Mouse (Mus musculus): ENCODE measurements around the gene Gstt2.

Gstt2 gene

DNA sequence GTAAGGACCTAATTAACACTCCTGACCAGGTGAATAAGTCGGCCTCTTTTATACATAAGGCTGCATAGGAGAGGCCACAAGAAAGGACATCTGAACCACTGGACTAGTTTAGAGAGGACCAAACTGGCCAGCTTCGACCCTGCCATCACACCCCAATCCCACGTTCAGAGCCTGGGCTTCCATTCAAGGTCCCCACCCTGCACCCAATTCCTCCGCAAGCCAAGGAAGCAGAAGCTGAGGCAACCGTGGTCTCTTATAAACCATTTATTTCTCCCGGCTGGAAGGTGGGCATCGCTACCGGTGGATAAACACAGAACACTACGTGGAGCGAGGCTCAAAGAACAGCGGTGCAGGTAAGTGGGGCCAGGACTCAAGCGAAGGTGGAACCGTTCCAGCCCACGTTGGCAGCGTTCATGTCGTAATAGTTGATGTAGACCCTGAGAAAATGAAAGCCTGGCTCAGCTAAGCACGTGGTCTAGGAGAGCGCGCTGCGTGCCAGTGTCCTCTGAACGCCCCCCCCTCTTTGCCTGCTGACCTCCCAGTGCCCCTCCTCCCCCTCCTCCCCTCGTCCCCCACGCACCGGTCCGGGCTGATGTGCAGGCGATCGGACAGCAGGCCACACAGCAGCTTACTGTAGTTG is 22.0 kb upstream of the Gstt2 start:
- H3K27me3 ChIP-seq (ENCODE audit: insufficient read depth, low read length), result no peaks in the 10 kb centered on the region
- TF ChIP-seq CTCF (conservative IDR thresholded peaks at IDR 0.05; ENCODE audit: low read length), result no peak
- no peak for TF ChIP-seq POU5F1 (IDR thresholded peaks at IDR 0.05; ENCODE audit: borderline replicate concordance, low read length)
- no peak for TF ChIP-seq NANOG (IDR thresholded peaks at IDR 0.05; ENCODE audit: borderline replicate concordance, low read length)
- H3K36me3 ChIP-seq (ENCODE audit: insufficient read depth, low read length), result peaks cover 35% of the 10 kb centered on the region
- H3K9me3 ChIP-seq (ENCODE audit: low read length), result peaks cover 28% of the 10 kb centered on the region
- H3K4me1 ChIP-seq (replicated peaks; ENCODE audit: low read depth, low read length), result peaks cover 58% of the 10 kb centered on the region
- H3K4me3 ChIP-seq (replicated peaks; ENCODE audit: low read length), result peak overlapping the region; percentile 90

DNA sequence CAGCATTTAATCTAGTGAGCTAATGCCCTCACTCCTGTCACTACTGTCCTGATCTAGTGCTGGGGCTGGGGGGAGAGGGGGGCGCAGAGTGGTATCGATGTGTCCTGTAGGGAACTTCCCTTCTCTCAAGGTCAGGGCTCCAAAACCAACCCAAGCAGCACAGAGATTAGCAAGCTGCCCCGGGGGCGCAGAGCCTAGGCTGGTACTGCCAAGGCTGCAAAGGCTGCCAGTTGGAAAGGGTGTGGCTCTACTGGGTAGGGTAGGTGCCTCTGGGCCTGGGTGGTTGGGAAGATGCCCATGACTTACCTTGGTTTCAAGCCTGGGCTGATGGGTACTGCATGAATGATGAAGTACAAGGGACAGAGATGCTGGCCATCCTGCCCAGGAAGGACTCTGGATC is 20.4 kb upstream of the Gstt2 start:
- H3K27me3 ChIP-seq (ENCODE audit: insufficient read depth, low read length), result no peaks in the 10 kb centered on the region
- H3K36me3 ChIP-seq (ENCODE audit: insufficient read depth, low read length), result peaks cover 35% of the 10 kb centered on the region

DNA sequence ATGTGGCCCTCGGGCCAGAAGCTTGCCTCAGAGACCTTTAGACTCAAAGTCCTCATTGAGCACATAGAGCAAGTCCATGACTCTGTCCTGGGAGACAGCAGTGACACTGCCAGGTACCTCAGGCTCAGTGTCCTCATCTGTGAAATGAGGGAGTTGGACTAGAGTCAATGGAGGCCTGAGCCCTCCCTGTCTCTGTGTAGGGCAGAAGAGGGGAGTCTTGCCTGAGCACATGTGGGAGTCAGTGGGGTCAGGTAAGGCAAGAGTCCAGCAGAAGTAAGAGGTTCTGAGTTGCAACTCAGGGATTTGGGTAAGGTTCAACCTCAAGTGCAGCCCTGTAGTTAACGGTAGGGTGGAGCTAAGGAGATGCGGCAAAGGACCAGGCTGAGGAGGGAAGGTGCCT is 19.8 kb upstream of the Gstt2 start:
- TF ChIP-seq POU5F1 (IDR thresholded peaks at IDR 0.05; ENCODE audit: borderline replicate concordance, low read length) (no peak), CTCF (conservative IDR thresholded peaks at IDR 0.05; ENCODE audit: low read length) (no peak), NANOG (IDR thresholded peaks at IDR 0.05; ENCODE audit: borderline replicate concordance, low read length) (no peak)
- peaks cover 72% of the 10 kb centered on the region for H3K4me1 ChIP-seq (replicated peaks; ENCODE audit: low read depth, low read length)
- no peaks in the 10 kb centered on the region for H3K27me3 ChIP-seq (ENCODE audit: insufficient read depth, low read length)
- H3K36me3 ChIP-seq (ENCODE audit: insufficient read depth, low read length), result peaks cover 35% of the 10 kb centered on the region
- peak overlapping the region; percentile 90 for H3K4me3 ChIP-seq (replicated peaks; ENCODE audit: low read length)
- peaks cover 7% of the 10 kb centered on the region for H3K9me3 ChIP-seq (ENCODE audit: low read length)

More for the DNA sequence above, 20.4 kb upstream of the Gstt2 start:
- Histone ChIP-seq H3K9me3 (ENCODE audit: low read length) (peaks cover 13% of the 10 kb centered on the region), H3K4me1 (replicated peaks; ENCODE audit: low read depth, low read length) (peaks cover 66% of the 10 kb centered on the region), H3K4me3 (replicated peaks; ENCODE audit: low read length) (peak overlapping the region; percentile 90)
- TF ChIP-seq POU5F1 (IDR thresholded peaks at IDR 0.05; ENCODE audit: borderline replicate concordance, low read length) (no peak), NANOG (IDR thresholded peaks at IDR 0.05; ENCODE audit: borderline replicate concordance, low read length) (no peak), CTCF (conservative IDR thresholded peaks at IDR 0.05; ENCODE audit: low read length) (no peak)

DNA sequence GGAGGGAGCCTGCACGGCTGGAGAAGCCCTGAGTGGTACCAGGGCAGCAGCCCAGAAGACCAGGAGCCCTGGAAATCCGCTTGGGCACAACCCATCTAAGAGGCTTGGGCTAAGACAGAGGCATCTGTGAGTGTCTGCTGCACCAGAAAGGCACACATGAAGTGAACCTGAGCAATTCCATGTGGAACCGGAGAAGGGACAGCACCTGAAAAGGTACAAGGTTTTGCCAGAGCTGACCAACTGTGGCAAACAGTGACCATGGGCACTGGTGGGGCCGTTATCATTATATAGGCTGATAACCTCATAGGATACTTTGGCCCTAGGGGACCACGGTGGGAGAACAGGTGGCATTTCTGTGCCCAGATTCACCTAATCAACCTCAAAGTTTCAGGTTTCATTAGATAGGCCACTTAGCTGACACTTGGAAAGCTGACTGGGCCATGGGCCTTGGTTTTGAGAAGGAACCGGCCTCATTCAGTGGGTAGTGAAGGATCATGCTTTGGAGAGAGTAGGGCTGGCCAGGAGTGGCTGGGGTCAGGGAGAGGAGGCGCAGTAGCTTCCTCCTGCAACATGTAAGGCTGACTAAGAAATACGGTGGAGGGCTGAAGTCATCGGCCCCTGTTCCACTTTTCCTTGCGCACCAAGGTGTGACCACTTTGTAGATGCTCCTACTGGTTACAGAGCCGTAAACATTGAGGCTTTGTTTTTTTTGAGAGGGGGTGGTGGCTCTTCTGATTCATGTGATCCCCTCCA is 19.1 kb upstream of the Gstt2 start:
- TF ChIP-seq CTCF (conservative IDR thresholded peaks at IDR 0.05; ENCODE audit: low read length) (no peak), NANOG (IDR thresholded peaks at IDR 0.05; ENCODE audit: borderline replicate concordance, low read length) (no peak), POU5F1 (IDR thresholded peaks at IDR 0.05; ENCODE audit: borderline replicate concordance, low read length) (no peak)
- peaks cover under 1% of the 10 kb centered on the region; the same call in 1 of the 2 replicates for H3K9me3 ChIP-seq (ENCODE audit: low read length)
- H3K27me3 ChIP-seq (ENCODE audit: insufficient read depth, low read length), result no peaks in the 10 kb centered on the region
- no peak overlapping the region for H3K4me3 ChIP-seq (replicated peaks; ENCODE audit: low read length)
- H3K4me1 ChIP-seq (replicated peaks; ENCODE audit: low read depth, low read length), result peaks cover 73% of the 10 kb centered on the region
- peaks cover 35% of the 10 kb centered on the region for H3K36me3 ChIP-seq (ENCODE audit: insufficient read depth, low read length)

DNA sequence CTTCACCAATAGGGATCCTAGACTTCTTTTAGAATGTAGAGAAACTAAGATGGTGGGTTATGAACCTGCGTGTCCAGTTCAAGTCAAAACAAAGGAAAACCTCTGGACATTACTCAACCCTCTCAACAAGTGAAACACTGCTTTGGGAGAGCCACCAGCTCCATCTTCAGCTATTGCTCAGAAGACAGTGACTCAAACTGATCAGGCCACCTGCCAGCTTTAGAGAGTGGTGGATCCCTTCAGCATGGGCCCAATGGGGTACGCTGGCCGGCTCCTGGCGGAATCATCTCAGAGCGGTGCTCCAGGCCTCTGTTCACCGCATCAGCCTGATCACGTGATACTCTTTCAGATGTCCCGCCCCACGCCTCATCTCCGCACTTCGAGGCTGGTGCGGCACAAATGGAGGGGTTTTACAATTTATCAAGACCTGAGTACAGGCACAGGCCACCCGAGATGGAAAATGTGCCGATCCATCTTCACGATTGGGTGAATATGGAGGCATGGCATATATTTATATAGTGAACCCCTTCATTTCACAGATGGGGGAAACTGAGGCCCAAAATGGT is 18.3 kb upstream of the Gstt2 start:
- TF ChIP-seq NANOG (IDR thresholded peaks at IDR 0.05; ENCODE audit: borderline replicate concordance, low read length) (no peak), POU5F1 (IDR thresholded peaks at IDR 0.05; ENCODE audit: borderline replicate concordance, low read length) (no peak), CTCF (conservative IDR thresholded peaks at IDR 0.05; ENCODE audit: low read length) (no peak)
- H3K36me3 ChIP-seq (ENCODE audit: insufficient read depth, low read length), result peaks cover 35% of the 10 kb centered on the region

DNA sequence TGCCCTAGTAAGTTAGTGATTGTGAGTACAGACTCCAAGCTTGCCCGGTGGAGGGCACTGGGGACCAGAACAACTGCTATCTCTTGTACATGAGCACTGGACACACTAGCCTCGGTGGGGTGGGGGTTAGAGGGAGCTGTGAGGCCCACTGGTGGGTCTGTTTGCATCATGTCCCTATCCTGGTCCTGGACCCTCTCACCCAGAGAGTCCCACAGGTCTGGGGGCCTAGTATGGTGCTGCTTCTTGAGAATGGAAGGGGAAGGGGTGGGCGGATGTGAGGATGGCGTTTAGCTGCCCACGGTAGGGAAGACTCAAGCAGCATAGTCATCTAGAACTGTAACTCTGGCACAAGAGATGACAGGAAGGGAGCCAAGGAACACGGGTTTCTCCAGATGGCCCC is 17.6 kb upstream of the Gstt2 start:
- Histone ChIP-seq H3K9me3 (ENCODE audit: low read length) (no peaks in the 10 kb centered on the region), H3K27me3 (ENCODE audit: insufficient read depth, low read length) (no peaks in the 10 kb centered on the region), H3K36me3 (ENCODE audit: insufficient read depth, low read length) (peaks cover 35% of the 10 kb centered on the region), H3K4me1 (replicated peaks; ENCODE audit: low read depth, low read length) (peaks cover 77% of the 10 kb centered on the region), H3K4me3 (replicated peaks; ENCODE audit: low read length) (no peak overlapping the region)
- no peak for TF ChIP-seq CTCF (conservative IDR thresholded peaks at IDR 0.05; ENCODE audit: low read length)

More for the DNA sequence above, 18.3 kb upstream of the Gstt2 start:
- H3K27me3 ChIP-seq (ENCODE audit: insufficient read depth, low read length), result no peaks in the 10 kb centered on the region
- no peak overlapping the region for H3K4me3 ChIP-seq (replicated peaks; ENCODE audit: low read length)
- H3K9me3 ChIP-seq (ENCODE audit: low read length), result no peaks in the 10 kb centered on the region
- peaks cover 73% of the 10 kb centered on the region for H3K4me1 ChIP-seq (replicated peaks; ENCODE audit: low read depth, low read length)

DNA sequence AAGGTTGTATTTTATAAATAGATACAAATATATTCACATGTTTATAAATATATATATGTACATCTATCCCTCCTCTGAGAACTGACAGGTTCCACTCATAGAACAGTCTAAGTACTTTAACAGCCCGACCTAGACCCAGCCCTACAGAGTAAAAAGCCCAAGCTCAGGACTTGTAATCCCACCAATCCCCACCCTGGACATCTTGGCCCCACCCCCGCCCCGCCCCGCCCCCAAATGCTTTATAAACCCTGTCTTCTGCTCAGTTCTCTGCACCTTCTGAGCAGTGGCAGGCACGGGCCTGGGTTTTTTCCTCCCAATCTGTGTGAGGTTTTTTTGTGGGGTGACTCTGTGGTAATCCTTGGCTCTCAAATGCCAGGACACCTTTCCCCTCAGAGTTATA is 16.9 kb upstream of the Gstt2 start:
- peaks cover 84% of the 10 kb centered on the region for H3K4me1 ChIP-seq (replicated peaks; ENCODE audit: low read depth, low read length)
- H3K27me3 ChIP-seq (ENCODE audit: insufficient read depth, low read length), result no peaks in the 10 kb centered on the region
- no peak overlapping the region for H3K4me3 ChIP-seq (replicated peaks; ENCODE audit: low read length)
- no peak for TF ChIP-seq POU5F1 (IDR thresholded peaks at IDR 0.05; ENCODE audit: borderline replicate concordance, low read length)
- no peak for TF ChIP-seq CTCF (conservative IDR thresholded peaks at IDR 0.05; ENCODE audit: low read length)
- no peak for TF ChIP-seq NANOG (IDR thresholded peaks at IDR 0.05; ENCODE audit: borderline replicate concordance, low read length)
- peaks cover 33% of the 10 kb centered on the region for H3K36me3 ChIP-seq (ENCODE audit: insufficient read depth, low read length)
- no peaks in the 10 kb centered on the region for H3K9me3 ChIP-seq (ENCODE audit: low read length)

DNA sequence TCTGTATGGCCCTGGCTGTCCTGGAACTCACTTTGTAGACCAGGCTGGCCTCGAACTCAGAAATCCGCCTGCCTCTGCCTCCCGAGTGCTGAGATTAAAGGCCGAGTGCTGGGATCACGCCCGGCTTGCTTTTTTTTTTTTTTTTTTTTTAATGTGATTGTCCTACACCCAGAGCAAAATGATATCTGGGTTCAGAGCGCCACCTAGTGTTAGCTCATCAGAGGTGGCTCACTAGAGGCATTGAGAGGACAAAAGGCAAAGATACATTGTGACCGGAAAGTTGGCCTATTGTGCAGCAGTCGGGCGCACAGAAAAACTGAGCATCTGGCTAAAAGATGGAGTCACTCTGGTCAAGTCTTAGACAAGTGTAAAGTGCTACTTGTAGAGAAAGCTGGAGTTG is 16.2 kb upstream of the Gstt2 start:
- H3K27me3 ChIP-seq (ENCODE audit: insufficient read depth, low read length), result no peaks in the 10 kb centered on the region
- peaks cover 88% of the 10 kb centered on the region for H3K4me1 ChIP-seq (replicated peaks; ENCODE audit: low read depth, low read length)
- TF ChIP-seq NANOG (IDR thresholded peaks at IDR 0.05; ENCODE audit: borderline replicate concordance, low read length), result no peak
- TF ChIP-seq POU5F1 (IDR thresholded peaks at IDR 0.05; ENCODE audit: borderline replicate concordance, low read length), result no peak
- TF ChIP-seq CTCF (conservative IDR thresholded peaks at IDR 0.05; ENCODE audit: low read length), result peak; percentile 51
- H3K9me3 ChIP-seq (ENCODE audit: low read length), result no peaks in the 10 kb centered on the region
- H3K36me3 ChIP-seq (ENCODE audit: insufficient read depth, low read length), result peaks cover 27% of the 10 kb centered on the region
- no peak overlapping the region for H3K4me3 ChIP-seq (replicated peaks; ENCODE audit: low read length)
